In the genomic region with DNA sequence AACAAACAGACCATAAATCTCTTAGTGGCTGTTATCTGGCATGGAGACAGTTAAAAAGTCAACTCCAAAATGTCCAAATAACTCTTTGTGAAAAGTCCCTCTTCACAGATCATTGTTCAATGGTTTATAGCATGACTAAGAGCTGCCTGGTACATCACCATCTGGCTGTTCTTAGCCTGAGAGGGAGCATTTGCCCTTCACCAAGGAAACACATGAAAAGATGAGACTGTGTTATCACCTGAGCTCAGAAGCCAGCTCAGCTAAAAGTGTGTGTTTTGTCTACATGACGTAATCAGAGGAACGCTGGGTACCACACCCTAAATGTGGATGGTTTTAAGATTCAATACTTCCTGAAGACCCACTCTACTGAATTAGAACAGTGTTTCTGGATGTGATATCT, we compare ENCODE assay signal across 19 mouse cellular contexts.
DNase-seq lines count a peak whose midpoint lies in the region; ATAC-seq and TF ChIP-seq lines count a peak whose summit lies in the region.
"Had no signal": no experiment of that assay in that cellular context is flagged by ENCODE, and none has a peak within 500 bp of the region (broad histone marks: within the 10 kb centered on the region; RNA-seq: fewer than 3 reads in every experiment).

No protein-coding gene starts in this region.

- WGBS in kidney, postnatal 0 days: 45% methylated on average over 2 of the region's 2 CpGs
- WGBS in kidney, embryonic 16.5 days: 43% methylated on average over 2 of the region's 2 CpGs

- peak; percentile 46 for DNase-seq in kidney, postnatal 0 days (ENCODE audit: low spot score)
- DNase-seq in layer of hippocampus, adult 9-10 months (ENCODE audit: low spot score): peak; percentile 10
- no peak for DNase-seq in layer of hippocampus, postnatal 25 days (ENCODE audit: extremely low spot score in 1 of 2, low spot score in 1 of 2)
- peak; percentile 24 for DNase-seq in MEL-GATA-1-ER (ENCODE audit: extremely low read depth, low read depth)
- DNase-seq in adrenal gland, adult 18-20 months (ENCODE audit: low spot score in 2 of 2): no peak
- DNase-seq: adrenal gland, postnatal 10 days; cerebellum, adult 18-20 months; cerebellum, postnatal 10 days; gastrocnemius, postnatal 25 days; heart, postnatal 36 days had no signal

- H3K9ac ChIP-seq in kidney, postnatal 0 days (ENCODE audit: low read depth, low read length): no peak overlapping the region
- no peak overlapping the region for H3K9ac ChIP-seq in kidney, embryonic 16.5 days (replicated peaks; ENCODE audit: low read length)
- H3K9ac ChIP-seq: embryonic facial prominence, embryonic 12.5 days; forebrain, embryonic 15.5 days; heart, embryonic 13.5 days; hindbrain, embryonic 12.5 days had no signal

- H3K27me3 ChIP-seq in kidney, postnatal 0 days (ENCODE audit: insufficient read depth, low read length): no peaks in the 10 kb centered on the region
- H3K27me3 ChIP-seq in kidney, embryonic 16.5 days (ENCODE audit: insufficient read depth, low read length): no peaks in the 10 kb centered on the region
- H3K27me3 ChIP-seq: CH12.LX; embryonic facial prominence, embryonic 12.5 days; forebrain, embryonic 15.5 days; heart, embryonic 13.5 days; hindbrain, embryonic 12.5 days had no signal

- no peak overlapping the region for H3K4me2 ChIP-seq in kidney, postnatal 0 days (ENCODE audit: low read length)
- no peak overlapping the region for H3K4me2 ChIP-seq in kidney, embryonic 16.5 days (replicated peaks; ENCODE audit: low read depth, low read length)
- H3K4me2 ChIP-seq: embryonic facial prominence, embryonic 12.5 days; forebrain, embryonic 15.5 days; heart, embryonic 13.5 days; hindbrain, embryonic 12.5 days had no signal

- TF ChIP-seq CTCF in kidney, postnatal 0 days (IDR thresholded peaks at IDR 0.05; ENCODE audit: low read depth): no peak

- H3K4me3 ChIP-seq in kidney, postnatal 0 days (replicated peaks; ENCODE audit: low read depth, low read length): no peak overlapping the region
- no peak overlapping the region for H3K4me3 ChIP-seq in kidney, embryonic 16.5 days (ENCODE audit: low read length)
- H3K4me3 ChIP-seq: embryonic facial prominence, embryonic 12.5 days; forebrain, embryonic 15.5 days; heart, embryonic 13.5 days; hindbrain, embryonic 12.5 days had no signal

- H3K9me3 ChIP-seq in kidney, postnatal 0 days (replicated peaks; ENCODE audit: low read length): no peaks in the 10 kb centered on the region
- no peaks in the 10 kb centered on the region for H3K9me3 ChIP-seq in kidney, embryonic 16.5 days (ENCODE audit: low read length)
- H3K9me3 ChIP-seq: embryonic facial prominence, embryonic 12.5 days; forebrain, embryonic 15.5 days; heart, embryonic 13.5 days; hindbrain, embryonic 12.5 days had no signal

- no peaks in the 10 kb centered on the region for H3K36me3 ChIP-seq in kidney, postnatal 0 days (ENCODE audit: insufficient read depth, low read length)
- H3K36me3 ChIP-seq in kidney, embryonic 16.5 days (ENCODE audit: insufficient read depth, low read length): no peaks in the 10 kb centered on the region
- H3K36me3 ChIP-seq: embryonic facial prominence, embryonic 12.5 days; forebrain, embryonic 15.5 days; heart, embryonic 13.5 days; hindbrain, embryonic 12.5 days had no signal

- no peak overlapping the region for H3K27ac ChIP-seq in kidney, postnatal 0 days
- H3K27ac ChIP-seq in kidney, embryonic 16.5 days (ENCODE audit: low read length): no peak overlapping the region
- H3K27ac ChIP-seq: embryonic facial prominence, embryonic 12.5 days; forebrain, embryonic 15.5 days; heart, embryonic 13.5 days; hindbrain, embryonic 12.5 days had no signal

- no peak for ATAC-seq in kidney, postnatal 0 days (replicated peaks; ENCODE audit: low FRiP score, low read depth)
- no peak for ATAC-seq in kidney, embryonic 16.5 days (ENCODE audit: low FRiP score, low TSS enrichment)
- ATAC-seq in megakaryocyte progenitor cell, adult 5-6 weeks (replicated peaks; ENCODE audit: poor library complexity): peak; percentile 52
- ATAC-seq: forebrain, embryonic 15.5 days; hindbrain, embryonic 16.5 days; inflammation-experienced regulatory T-cells, adult 6 months had no signal

- H3K4me1 ChIP-seq in kidney, postnatal 0 days (replicated peaks; ENCODE audit: insufficient read depth, low read length): no peaks in the 10 kb centered on the region
- no peaks in the 10 kb centered on the region for H3K4me1 ChIP-seq in kidney, embryonic 16.5 days (ENCODE audit: insufficient read depth, low read length)
- H3K4me1 ChIP-seq: embryonic facial prominence, embryonic 12.5 days; forebrain, embryonic 15.5 days; heart, embryonic 13.5 days; hindbrain, embryonic 12.5 days had no signal

Comparison
In these comparisons a context has a peak if more than half of its experiments do, and no peak if none do; other contexts are left out.
1. DNase-seq: peak in kidney, postnatal 0 days (single experiment), layer of hippocampus, adult 9-10 months (single experiment) and MEL-GATA-1-ER (single experiment); none in layer of hippocampus, postnatal 25 days (0 of 2) and adrenal gland, adult 18-20 months (0 of 2).